Mouse (Mus musculus) E14TG2a.4 (cell line): ENCODE data around the gene Bmper.

Source experiments
- H3K27me3 ChIP-seq: 2 replicates; pipeline ENCODE4 v1.6.1; 2014; ENCODE audit warnings: low read length, control low read depth; ENCODE audit not compliant: insufficient read depth
- H3K36me3 ChIP-seq: 2 replicates; pipeline ENCODE4 v1.6.1; 2014; ENCODE audit warnings: low read length, control low read depth; ENCODE audit not compliant: insufficient read depth
- H3K4me1 ChIP-seq: replicated peaks from 2 replicates; pipeline ENCODE4 v1.6.1; 2014; ENCODE audit warnings: low read depth, low read length, control low read depth
- H3K4me3 ChIP-seq: replicated peaks from 2 replicates; pipeline ENCODE4 v1.5.1; 2014; ENCODE audit warnings: mild to moderate bottlenecking, low read length
- H3K9me3 ChIP-seq: 2 replicates; pipeline ENCODE4 v1.6.1; 2014; ENCODE audit warnings: low read length, control low read depth
- CTCF ChIP-seq: conservative IDR thresholded peaks from 2 replicates; pipeline ENCODE4 v1.5.1; 2014; ENCODE audit warnings: low read length
- NANOG ChIP-seq: IDR thresholded peaks from 2 replicates; pipeline ENCODE4 v1.6.1; 2014; ENCODE audit warnings: borderline replicate concordance, low read length, mixed read lengths
- POU5F1 ChIP-seq: IDR thresholded peaks from 2 replicates; pipeline ENCODE4 v1.6.1; 2014; ENCODE audit warnings: low read length, borderline replicate concordance

The Bmper gene

DNA sequence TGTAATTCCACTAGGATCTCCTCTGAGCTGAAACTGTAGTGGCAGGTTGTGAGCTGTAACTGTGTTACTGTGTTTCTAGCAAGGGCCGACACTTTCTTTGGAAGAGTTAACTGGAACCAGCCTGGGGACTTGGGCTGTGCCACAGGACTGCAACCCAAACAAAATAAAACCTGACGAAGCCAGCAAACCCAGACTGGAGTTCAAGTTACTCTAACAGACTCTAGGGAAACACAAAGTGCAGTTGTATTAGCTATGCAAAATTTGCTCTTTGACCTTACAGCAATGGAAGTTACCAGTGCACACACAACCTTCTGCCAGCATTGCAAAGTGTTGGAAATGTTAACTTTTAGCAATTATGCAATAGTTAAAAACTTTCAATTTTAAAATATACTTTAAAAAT is 140.3 kb downstream of the Bmper start:
- no peak overlapping the region for H3K4me3 ChIP-seq
- no peaks in the 10 kb centered on the region for H3K36me3 ChIP-seq
- TF ChIP-seq NANOG: no peak
- no peaks in the 10 kb centered on the region for H3K9me3 ChIP-seq
- H3K27me3 ChIP-seq: no peaks in the 10 kb centered on the region
- H3K4me1 ChIP-seq: no peaks in the 10 kb centered on the region

DNA sequence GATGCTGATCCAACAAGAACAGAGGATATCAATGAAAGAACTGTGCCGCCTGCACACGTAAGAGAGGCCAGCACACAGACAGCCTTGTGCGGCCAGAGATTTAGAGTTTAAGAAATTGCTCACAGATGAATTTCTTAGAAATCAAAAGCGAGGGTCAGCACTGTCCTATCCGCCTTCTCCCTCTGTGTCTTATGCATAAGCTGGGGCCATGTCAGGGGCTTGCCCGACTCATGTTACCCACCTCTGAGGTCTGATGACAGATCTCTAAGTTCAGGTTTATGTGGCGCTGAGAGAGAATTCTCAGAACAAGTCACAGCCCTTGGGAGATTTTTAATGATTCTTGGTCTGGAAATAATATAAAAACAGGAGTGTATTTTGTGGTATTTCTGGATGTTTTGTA is 140.7 kb downstream of the Bmper start:
- TF ChIP-seq NANOG (no peak), POU5F1 (no peak), CTCF (no peak)
- Histone ChIP-seq H3K36me3 (no peaks in the 10 kb centered on the region), H3K27me3 (no peaks in the 10 kb centered on the region), H3K4me1 (no peaks in the 10 kb centered on the region), H3K9me3 (no peaks in the 10 kb centered on the region), H3K4me3 (no peak overlapping the region)

DNA sequence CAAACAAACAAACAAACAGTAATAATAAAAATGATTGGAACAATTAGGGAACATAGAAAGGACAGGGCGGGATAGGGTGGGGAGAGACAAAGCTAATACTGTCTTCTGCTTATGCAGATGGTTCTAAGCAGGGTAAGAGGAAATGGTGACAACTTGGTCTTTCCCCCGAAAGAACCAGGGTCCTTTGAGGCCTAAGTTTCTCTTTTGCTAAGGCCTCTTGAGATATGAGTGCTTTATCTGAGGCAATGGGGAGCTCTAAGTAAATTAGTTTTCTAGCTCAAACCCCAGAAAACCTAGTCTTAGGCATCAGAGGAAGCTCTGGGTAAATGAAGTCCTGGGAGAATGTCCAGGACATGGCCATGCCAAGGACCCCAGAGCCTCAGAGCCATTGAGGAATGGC is 141.2 kb downstream of the Bmper start:
- no peaks in the 10 kb centered on the region for H3K36me3 ChIP-seq
- no peaks in the 10 kb centered on the region for H3K9me3 ChIP-seq
- H3K4me3 ChIP-seq: no peak overlapping the region
- no peak for TF ChIP-seq CTCF
- TF ChIP-seq NANOG: no peak
- TF ChIP-seq POU5F1: no peak
- no peaks in the 10 kb centered on the region for H3K27me3 ChIP-seq
- no peaks in the 10 kb centered on the region for H3K4me1 ChIP-seq

DNA sequence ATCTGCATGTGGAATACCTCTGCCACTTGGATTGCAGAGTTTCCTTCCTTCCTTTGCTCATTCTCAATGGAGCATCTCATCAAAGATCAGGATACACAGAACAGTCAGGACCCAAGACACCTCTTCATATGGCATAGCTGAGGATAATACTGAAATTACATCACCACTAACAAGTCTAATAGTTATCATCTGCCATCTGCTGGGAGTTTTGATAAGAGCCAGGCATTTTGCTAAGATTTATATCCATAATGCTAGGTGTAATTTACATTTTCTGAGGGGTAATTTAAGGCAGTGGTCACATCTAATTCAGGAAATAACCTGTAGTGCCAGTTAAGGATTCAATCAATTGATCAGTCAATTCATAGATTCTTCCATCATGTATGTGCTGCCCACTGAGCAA is 145.2 kb downstream of the Bmper start:
- H3K9me3 ChIP-seq: no peaks in the 10 kb centered on the region
- no peaks in the 10 kb centered on the region for H3K27me3 ChIP-seq
- H3K4me3 ChIP-seq: no peak overlapping the region
- TF ChIP-seq NANOG: no peak
- TF ChIP-seq CTCF: no peak
- TF ChIP-seq POU5F1: no peak
- no peaks in the 10 kb centered on the region for H3K4me1 ChIP-seq
- no peaks in the 10 kb centered on the region for H3K36me3 ChIP-seq

DNA sequence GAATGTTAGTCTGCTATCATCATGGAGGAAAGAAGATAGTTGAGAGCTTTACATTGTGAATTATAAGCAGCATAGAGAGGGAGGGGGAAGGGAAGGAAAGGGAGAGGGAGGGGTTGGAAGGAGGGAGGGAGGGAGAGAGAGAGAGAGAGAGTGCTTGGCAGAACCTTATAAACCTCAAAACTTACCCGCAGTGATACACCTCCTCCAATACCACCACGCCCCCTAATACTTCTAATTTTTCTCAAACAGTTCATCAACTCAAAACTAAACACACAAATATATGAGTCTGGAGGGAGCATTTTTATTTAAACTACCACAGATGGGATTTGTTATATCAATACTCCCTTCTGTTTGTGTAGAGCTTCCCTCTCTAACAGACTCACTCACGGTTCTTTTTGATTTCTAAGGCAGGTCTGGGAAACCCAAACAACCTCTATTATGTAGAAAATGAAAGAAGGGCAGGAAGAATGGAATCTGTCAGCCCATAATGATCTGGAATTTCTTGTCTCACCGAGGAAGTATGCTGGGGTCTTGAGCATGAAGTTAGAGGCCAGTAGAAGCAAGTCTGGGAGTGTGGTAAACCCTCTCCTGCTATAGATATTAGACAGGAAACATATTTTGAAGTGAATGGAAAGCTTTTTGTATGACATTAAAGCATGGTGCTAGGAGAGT is 152.0 kb downstream of the Bmper start:
- Histone ChIP-seq H3K27me3 (no peaks in the 10 kb centered on the region), H3K36me3 (no peaks in the 10 kb centered on the region), H3K4me1 (no peaks in the 10 kb centered on the region), H3K9me3 (no peaks in the 10 kb centered on the region), H3K4me3 (no peak overlapping the region)
- TF ChIP-seq CTCF (no peak), POU5F1 (no peak), NANOG (no peak)

DNA sequence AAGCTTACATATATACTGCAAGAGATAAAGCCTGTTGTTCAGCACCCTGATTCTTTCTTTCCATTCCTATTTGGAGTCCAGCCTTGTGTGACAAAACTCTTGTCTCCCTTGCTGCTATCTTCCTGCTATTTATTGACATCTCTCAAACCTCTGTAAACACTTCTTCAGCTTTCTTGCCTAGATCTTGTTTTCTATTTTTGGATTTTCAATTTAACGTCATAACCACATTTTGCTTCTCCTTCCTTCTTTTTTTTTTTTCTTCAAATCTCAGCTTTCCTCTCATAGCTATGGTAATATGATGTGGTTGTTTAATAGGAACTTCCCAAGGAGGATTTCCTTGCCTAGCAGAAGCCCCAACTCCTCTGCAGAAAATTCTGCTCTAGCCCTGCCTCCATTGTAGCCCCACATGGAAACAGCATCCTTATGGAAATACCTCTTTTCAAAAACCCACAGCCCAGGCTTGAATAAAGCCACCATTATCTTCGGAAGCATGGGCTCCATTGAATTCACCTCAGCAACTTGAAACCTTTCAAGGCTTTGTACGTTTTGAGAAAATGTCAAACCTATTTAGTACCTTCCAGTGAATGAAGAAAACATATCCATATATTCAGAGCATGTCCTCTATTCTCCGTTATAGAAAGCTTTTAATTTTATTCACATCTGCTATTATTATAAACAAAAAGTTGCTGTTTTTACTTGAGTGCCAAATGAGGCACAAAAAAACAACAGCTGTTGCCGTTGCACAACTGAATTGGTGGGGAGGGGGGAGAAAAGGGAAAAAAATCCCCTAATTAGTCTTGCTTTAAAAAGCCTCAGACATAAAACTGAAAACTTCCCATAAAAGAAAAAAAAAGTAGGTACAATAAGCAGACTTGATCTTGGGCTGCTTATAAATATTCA is 155.2 kb downstream of the Bmper start:
- no peaks in the 10 kb centered on the region for H3K9me3 ChIP-seq
- TF ChIP-seq NANOG: no peak
- TF ChIP-seq CTCF: no peak
- H3K4me1 ChIP-seq: no peaks in the 10 kb centered on the region
- H3K27me3 ChIP-seq: no peaks in the 10 kb centered on the region
- H3K4me3 ChIP-seq: no peak overlapping the region
- H3K36me3 ChIP-seq: no peaks in the 10 kb centered on the region

DNA sequence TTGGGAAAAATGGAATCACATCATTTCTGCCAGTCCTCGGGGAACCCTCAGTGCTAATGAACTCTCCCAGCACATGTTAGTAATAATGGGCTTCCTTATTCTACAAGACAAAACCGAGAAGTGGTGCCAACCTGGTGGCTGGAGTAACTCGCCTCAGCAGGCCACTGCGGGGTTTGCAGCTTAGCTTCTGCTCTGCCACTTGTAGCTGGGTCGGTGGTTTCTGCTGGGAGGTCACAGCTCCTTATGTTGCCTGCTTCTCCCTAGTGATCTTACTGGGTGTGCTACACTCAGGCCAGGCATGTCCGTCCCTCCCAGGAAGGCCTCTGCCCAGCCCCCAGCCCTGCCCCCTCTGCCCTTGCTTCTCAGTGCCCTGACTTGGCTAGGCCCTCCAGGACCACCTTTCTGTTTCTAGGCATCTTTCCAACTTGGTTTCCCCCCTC is 155.9 kb downstream of the Bmper start:
- Histone ChIP-seq H3K9me3 (no peaks in the 10 kb centered on the region), H3K4me1 (no peaks in the 10 kb centered on the region), H3K36me3 (no peaks in the 10 kb centered on the region), H3K27me3 (no peaks in the 10 kb centered on the region), H3K4me3 (no peak overlapping the region)
- TF ChIP-seq POU5F1 (no peak), NANOG (no peak), CTCF (no peak)

DNA sequence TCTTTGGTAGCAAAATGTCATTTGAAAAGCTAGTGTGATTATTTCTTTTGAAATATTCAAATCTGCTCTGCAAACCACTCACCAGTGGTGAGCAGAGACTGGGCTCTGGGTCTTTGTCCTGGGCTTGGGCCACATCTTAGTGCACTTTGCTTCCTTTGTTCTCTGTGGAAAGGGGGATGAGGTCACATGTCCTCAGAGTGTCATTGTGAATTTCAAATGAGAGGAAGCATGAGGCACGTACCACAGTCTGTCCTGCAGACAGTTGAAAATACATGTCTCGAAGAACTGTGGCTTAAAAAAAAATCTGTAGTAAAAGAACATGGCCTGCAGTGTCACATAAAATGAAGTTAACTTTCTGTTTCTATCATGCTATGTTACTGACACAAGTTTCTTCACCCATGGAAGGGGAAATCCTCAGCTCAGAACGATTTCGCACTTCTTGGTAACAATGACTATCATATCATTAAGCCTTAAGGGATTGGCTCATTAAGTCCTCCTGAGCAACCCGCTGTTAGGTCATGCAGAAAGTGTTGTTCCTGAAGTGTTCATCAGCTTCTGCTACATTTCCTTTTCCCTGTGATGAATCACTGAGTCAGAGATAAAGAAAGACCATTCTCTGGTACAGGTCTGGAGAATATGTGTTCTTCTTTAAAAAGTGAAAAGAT is 157.4 kb downstream of the Bmper start:
- H3K27me3 ChIP-seq: no peaks in the 10 kb centered on the region

More for the DNA sequence above, 157.4 kb downstream of the Bmper start:
- Histone ChIP-seq H3K9me3 (no peaks in the 10 kb centered on the region), H3K4me3 (no peak overlapping the region), H3K36me3 (no peaks in the 10 kb centered on the region), H3K4me1 (no peaks in the 10 kb centered on the region)
- TF ChIP-seq NANOG (no peak), POU5F1 (no peak), CTCF (no peak)
